Mouse (Mus musculus) cerebral cortex, adult 2 months (tissue): Measurements from ENCODE around the gene Rab8b.

Experiments
- WGBS: fragments of 180-500 bp; shearing (Covaris S2); methylation state at CpG from one replicate; pipeline ENCODE4 v1.1.7; 2018; 5-methylcytosine and 5-hydroxymethylcytosine counted together

The Rab8b gene

GRCm38 (mm10) chr9:66917216-66917891, 2.1 kb downstream of the Rab8b start:
- 76% methylated on average over 8 of the region's 8 CpGs for WGBS

DNA sequence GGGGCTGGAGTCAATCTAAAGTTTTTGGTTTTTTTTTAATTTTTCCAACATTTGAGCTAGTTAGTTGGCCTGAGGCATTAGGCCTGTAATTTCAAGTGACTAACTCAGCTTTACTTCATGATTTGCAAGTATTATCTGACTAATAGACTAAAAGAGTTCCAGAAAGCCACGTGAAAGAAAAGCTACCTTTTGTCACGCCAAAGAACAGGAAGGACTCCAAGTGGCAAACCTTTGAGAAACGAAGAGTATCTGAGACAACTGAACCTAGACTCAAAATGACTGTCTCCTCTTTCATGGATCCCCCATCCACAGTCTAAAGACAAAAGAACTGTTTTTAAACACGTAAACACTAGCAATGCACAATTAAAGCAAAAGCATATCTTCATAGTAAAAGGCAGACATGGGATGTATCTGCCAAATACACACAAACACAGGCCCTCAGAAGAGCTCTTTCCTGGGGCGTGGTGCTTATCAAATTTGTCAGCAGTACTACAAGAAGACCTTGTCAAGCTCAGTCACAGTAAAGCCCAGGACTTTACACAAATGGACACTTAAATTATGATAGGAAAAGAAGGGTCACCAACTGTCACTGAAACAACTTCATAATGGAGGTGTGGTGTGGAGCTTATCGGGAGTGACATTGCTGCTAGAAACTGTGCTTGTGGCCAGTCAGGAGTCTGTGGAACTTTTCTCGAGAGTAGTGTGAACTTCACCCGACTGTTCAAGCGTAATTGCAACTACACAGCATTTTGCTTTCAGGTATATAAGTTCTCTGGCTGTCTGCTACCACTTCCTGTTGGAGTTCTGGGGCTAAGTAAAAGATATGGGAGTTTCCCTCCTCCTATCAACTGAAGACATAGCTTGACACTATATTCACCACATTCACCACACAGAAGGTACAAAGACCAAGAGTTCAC, 3.4 kb downstream of the Rab8b start:
- 80% methylated on average over 9 of the region's 9 CpGs for WGBS

- WGBS = 69% methylated on average over 5 of the region's 5 CpGs
These were observed 4.1 kb downstream of the Rab8b start for GRCm38 (mm10) chr9:66915401-66915800.

GRCm38 (mm10) chr9:66914540-66914939, 4.9 kb downstream of the Rab8b start:
- 80% methylated on average over 3 of the region's 3 CpGs for WGBS

DNA sequence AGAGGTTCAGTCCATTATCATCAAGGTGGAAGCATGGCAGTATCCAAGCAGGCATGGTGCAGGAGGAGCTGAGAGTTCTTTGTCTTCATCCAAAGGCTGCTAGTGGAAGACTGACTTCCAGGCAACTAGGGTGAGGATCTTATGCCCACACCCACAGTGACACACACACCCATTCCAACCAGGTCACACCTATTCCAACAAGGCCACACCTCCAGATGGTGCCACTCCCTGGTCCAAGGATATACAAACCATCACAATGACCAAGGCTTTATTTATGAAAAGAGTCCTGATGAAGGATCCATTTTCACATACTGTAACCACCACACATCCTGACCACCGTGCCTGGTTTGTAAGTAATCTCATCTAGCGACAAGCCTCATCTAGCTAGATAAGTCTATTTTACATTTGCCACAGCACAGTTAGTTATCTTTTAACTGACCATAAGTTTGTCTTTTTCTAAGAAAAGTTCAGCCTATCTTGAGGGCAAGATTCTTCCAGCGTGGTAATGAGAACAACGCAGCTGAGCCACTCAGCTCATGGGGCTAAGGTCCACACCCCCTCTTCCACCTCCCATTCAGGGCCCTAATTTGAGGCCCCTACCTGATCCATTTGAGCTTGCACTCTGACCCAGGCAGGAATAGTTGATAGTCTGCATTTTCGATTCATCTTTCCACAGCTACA, 6.1 kb downstream of the Rab8b start:
- WGBS = 97% methylated on average over 5 of the region's 5 CpGs

DNA sequence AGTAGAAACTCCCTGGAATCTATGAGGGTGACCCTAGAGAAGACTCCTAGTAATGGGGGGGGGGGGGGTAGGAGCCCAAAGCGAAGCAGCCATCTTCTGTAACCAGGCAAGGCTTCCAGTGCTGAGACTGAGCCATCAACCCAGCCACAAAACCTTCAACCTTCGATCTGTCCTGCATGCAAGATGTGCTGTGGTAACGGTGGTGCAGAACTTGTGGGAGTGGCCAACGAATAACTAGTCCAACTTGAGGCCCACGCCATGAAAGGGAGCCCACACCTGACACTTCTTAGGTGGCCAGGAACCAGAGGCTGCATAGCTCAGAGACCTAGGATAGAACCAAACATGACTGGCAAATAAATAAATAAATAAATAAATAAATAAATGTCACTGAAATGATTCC, 8.8 kb downstream of the Rab8b start:
- 96% methylated on average over 5 of the region's 5 CpGs for WGBS

DNA sequence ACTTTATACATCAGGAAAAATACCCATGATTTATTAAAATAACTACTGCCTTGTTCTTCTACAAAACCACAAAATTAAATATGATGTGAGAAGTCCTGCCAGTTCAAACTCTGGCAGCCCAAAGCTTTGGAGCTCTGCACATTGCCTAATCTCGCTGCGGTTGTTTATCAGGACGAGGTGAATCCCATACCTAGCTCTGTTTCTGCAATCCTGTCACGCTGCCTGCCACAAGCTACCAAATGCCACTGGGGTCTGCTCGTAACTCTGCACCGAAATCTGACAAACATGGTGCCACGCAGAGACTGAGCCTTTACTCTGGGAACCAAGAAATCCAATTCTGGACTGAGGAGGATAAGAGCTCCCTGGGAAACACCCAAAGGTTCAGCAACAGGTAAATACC, 9.6 kb downstream of the Rab8b start:
- 86% methylated on average over 7 of the region's 7 CpGs for WGBS

- WGBS = 86% methylated on average over 5 of the region's 5 CpGs
These were observed 11.6 kb downstream of the Rab8b start for GRCm38 (mm10) chr9:66907746-66908397.

- 95% methylated on average over 8 of the region's 8 CpGs for WGBS
These were observed 12.4 kb downstream of the Rab8b start for GRCm38 (mm10) chr9:66907126-66907525.

GRCm38 (mm10) chr9:66905990-66906389, 13.5 kb downstream of the Rab8b start:
- WGBS = 72% methylated on average over 9 of the region's 9 CpGs

GRCm38 (mm10) chr9:66899526-66899925, 20.0 kb downstream of the Rab8b start:
- WGBS = 80% methylated on average over 4 of the region's 4 CpGs

DNA sequence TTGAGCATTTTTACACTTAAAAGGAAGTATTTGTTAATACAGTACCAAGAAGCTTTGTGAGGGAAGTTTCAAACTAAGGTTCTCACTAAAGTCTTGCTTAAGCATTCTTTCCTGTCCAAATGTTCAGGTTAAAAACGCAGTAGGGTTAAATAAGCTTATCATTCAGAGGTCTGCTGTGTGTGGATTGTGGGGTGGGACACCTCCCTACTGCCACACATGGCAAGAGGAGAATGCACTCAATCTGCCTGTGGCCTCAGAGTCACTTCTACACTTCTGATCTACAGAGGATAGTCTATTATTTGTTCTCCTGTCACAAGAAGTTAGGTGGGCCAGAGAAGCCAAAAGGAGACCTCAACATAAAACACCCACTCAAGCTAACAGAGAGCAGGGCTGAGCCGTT, 20.4 kb downstream of the Rab8b start:
- 67% methylated on average over 2 of the region's 2 CpGs for WGBS

- WGBS = 64% methylated on average over 6 of the region's 6 CpGs
These were observed 21.6 kb downstream of the Rab8b start for GRCm38 (mm10) chr9:66897851-66898250.

GRCm38 (mm10) chr9:66896951-66897350, 22.5 kb downstream of the Rab8b start:
- 75% methylated on average over 6 of the region's 6 CpGs for WGBS

DNA sequence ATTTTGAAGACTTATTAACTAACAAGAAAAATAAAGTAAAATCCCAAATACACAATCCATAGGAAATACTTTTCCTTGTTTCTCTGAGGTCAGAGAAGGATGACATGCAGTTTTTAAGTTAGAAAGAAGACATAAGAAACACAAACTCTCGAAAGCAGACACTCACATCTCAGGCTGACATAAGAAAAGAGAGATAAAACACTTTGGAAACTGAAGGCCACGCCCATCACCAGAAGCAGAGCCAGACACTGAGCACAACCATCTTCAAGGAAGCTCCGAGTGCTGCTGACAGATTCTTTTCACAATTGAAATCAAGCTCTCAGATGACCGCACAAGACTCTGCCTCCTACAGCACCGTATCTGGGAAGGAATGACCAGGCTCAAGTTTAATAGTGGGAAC, 23.5 kb downstream of the Rab8b start:
- WGBS = 67% methylated on average over 5 of the region's 5 CpGs

- 66% methylated on average over 10 of the region's 10 CpGs for WGBS
These were observed 24.3 kb downstream of the Rab8b start for GRCm38 (mm10) chr9:66895035-66895779.

DNA sequence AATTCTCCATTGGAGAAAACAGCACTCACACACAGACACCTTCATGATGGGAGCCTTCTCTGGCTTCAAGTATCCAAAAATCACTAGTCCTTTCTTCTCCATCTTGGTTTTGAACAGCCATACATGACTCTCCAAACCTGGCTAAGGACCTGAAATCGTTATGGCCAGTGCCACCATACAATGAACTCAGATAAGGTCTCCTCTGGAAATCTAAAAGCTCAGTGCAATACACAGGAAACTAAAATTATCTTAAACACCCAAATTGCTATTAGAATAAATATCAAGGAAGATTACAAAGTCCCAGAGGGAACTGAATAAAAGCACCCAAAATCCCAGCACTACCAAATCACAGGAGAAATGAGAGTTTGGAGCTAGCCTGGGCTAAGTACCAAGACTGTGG, 25.1 kb downstream of the Rab8b start:
- WGBS = 79% methylated on average over 1 of the region's 1 CpGs

DNA sequence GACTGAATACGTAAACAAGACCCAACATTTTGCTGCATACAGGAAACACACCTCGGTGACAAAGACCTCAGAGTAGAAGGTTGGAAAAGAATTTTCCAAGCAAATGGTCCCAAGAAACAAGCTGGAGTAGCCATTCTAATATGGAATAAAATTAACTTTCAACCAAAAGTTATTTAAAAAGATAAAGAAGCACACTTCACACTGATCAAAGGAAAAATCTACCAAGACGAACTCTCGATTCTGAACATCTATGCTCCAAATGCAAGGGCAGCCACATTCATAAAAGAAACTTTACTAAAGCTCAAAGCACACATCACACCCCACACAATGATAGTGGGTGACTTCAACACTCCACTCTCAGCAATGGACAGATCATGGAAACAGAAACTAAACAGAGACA, 27.0 kb downstream of the Rab8b start:
- 96% methylated on average over 4 of the region's 4 CpGs for WGBS

GRCm38 (mm10) chr9:66887960-66888610, 31.4 kb downstream of the Rab8b start:
- WGBS = 48% methylated on average over 6 of the region's 6 CpGs

DNA sequence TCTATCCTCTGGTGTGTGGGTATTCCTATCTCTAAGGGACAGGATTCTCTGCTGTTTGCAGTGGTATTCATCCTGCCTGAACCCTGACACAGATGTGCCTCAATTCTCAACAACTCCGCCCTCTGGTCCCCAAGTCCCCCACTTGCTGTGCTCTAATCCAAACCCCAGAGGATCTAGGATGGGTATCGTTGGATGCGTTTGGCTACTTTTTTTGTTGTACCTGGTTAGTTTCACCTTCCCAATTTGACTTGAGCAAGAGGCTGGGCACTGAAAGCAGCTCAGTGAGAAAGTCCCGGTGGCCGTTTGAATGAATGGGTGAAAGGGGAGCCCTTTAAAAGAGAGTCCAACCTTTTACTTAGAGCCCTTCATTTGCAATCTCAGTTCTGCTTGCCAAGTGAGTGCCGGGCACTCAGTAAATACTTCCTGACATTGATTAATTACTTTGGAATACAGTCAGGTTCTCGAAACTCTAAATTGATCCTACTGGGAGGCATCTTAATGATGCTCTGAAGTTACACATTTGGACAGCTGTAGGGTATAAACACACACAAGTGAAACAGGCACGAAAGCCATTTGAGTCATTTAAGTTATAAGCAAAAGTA, 32.1 kb downstream of the Rab8b start:
- 59% methylated on average over 8 of the region's 8 CpGs for WGBS
